Mouse (Mus musculus) lung, adult 2 months (tissue): ENCODE measurements around the gene Hist1h4f.
A peak's percentile ranks its signal among the peaks of the same experiment; 100 is the strongest.

Experiments used
- CTCF ChIP-seq: fragments of 200-500 bp; IDR thresholded peaks from 2 replicates; pipeline ENCODE4 v1.5.1; 2011; ENCODE audit warnings: mild to moderate bottlenecking, low read length, control low read depth; ENCODE audit not compliant: insufficient read depth
- POLR2A ChIP-seq: fragments of 200-500 bp; IDR thresholded peaks from 2 replicates; pipeline ENCODE4 v1.6.1; 2011; ENCODE audit warnings: low read depth, mild to moderate bottlenecking, control low read depth, low read length, borderline replicate concordance; ENCODE audit errors: extremely low read depth

- TF ChIP-seq POLR2A = peak; percentile 84
- TF ChIP-seq CTCF = no peak
Observed at GRCm38 (mm10) chr13:23543965-23544786, 7.3 kb downstream of the Hist1h4f start, which contains the start of gene Hist1h3f.
